Mouse (Mus musculus): ENCODE data around the gene Gm5662.
"Not testable (repeated sequence)": the region's sequence is repeated elsewhere in the genome, so short reads cannot be mapped to it uniquely, and the experiment has no call there.

Gm5662 gene

GRCm38 (mm10) chr12:88274400-88274799 is at the start of gene Gm5662:
Gm5662 (minus strand) TSS chr12:88274500.
- not testable (repeated sequence) for DNase-seq (ENCODE audit: extremely low read depth, insufficient read length, low spot score)

- not testable (repeated sequence) for DNase-seq (ENCODE audit: extremely low read depth, insufficient read length, low spot score)
Observed at GRCm38 (mm10) chr12:88323926-88324325, 49.6 kb upstream of the Gm5662 start, which contains the start of gene Gm5039. Gm5039 (minus strand) TSS chr12:88324026.

- DNase-seq (ENCODE audit: extremely low read depth, insufficient read length, low spot score): no peak
Observed at GRCm38 (mm10) chr12:88314556-88314955, 40.3 kb upstream of the Gm5662 start.

- not testable (repeated sequence) for DNase-seq (ENCODE audit: extremely low read depth, insufficient read length, low spot score)
Observed at GRCm38 (mm10) chr12:88297171-88297570, 22.9 kb upstream of the Gm5662 start.

GRCm38 (mm10) chr12:88293082-88293481 is 18.8 kb upstream of the Gm5662 start:
- not testable (repeated sequence) for DNase-seq (ENCODE audit: extremely low read depth, insufficient read length, low spot score)

- not testable (repeated sequence) for DNase-seq (ENCODE audit: extremely low read depth, insufficient read length, low spot score)
Observed at GRCm38 (mm10) chr12:88285224-88285623, 10.9 kb upstream of the Gm5662 start.

GRCm38 (mm10) chr12:88257241-88257640 is 17.1 kb downstream of the Gm5662 start:
- no peak for DNase-seq (ENCODE audit: extremely low read depth, insufficient read length, low spot score)

- not testable (repeated sequence) for DNase-seq (ENCODE audit: extremely low read depth, insufficient read length, low spot score)
Observed at GRCm38 (mm10) chr12:88255917-88256316, 18.4 kb downstream of the Gm5662 start.

- not testable (repeated sequence) for DNase-seq (ENCODE audit: extremely low read depth, insufficient read length, low spot score)
Observed at GRCm38 (mm10) chr12:88250000-88250399, 24.3 kb downstream of the Gm5662 start, which contains the start of gene Gm8332. Gm8332 (minus strand) TSS chr12:88250100.

GRCm38 (mm10) chr12:88245786-88246185 is 28.5 kb downstream of the Gm5662 start:
- not testable (repeated sequence) for DNase-seq (ENCODE audit: extremely low read depth, insufficient read length, low spot score)

- not testable (repeated sequence) for DNase-seq (ENCODE audit: extremely low read depth, insufficient read length, low spot score)
Observed at GRCm38 (mm10) chr12:88242940-88243339, 31.4 kb downstream of the Gm5662 start.

Measured in 3134 (cell line).